In the genomic region with DNA sequence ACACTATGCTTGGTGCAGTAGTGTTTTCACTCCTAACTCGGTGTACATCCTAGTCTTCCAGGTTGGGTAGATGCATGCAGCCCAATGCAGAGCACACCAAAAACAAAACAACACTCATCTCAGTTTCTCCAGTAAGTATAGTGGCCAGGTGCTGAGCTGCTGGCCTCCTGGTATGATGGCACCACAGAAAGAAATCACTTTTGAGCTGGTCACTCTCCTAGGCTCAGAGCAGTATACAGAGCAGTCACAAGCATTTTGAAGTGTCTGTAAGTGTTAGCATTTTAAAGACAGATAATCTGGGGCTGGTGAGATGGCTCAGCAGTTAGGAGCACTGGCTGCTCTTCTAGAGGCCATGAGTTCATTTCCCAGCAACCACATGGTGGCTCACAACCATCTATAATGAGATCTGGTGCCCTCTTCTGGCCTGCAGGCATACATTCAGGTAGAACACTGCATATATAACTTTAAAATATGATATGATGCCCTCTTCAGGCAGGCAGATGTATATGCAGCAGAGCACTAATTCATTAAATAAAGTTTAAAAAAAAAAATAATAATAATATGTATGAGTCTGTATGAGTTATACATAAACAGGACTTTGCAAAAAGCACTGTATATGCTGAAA, we compare ENCODE assay signal across 10 mouse cellular contexts. TPM values are rescaled to one million over a fixed set of nuclear protein-coding genes. Genes with fewer than 3 reads are reported as not detected.
A peak's percentile ranks its signal among the peaks of the same experiment; 100 is the strongest.
DNase-seq lines count a peak whose midpoint lies in the region; ATAC-seq lines count a peak whose summit lies in the region.
"Had no signal": no experiment of that assay in that cellular context is flagged by ENCODE, and none has a peak within 500 bp of the region (broad histone marks: within the 10 kb centered on the region; RNA-seq: fewer than 3 reads in every experiment).

No protein-coding gene starts in this region.

- WGBS in kidney, embryonic 15.5 days: 97% methylated on average over 1 of the region's 1 CpGs

- H3K36me3 ChIP-seq in kidney, embryonic 15.5 days: peaks cover 33% of the 10 kb centered on the region

- no peaks in the 10 kb centered on the region for H3K9me3 ChIP-seq in kidney, embryonic 15.5 days (replicated peaks)
- H3K9me3 ChIP-seq: hindbrain, embryonic 13.5 days; neural tube, embryonic 13.5 days had no signal

- H3K27ac ChIP-seq in kidney, embryonic 15.5 days: no peak overlapping the region
- H3K27ac ChIP-seq: hindbrain, embryonic 13.5 days; neural tube, embryonic 13.5 days had no signal

- H3K4me1 ChIP-seq in kidney, embryonic 15.5 days: no peaks in the 10 kb centered on the region
- H3K4me1 ChIP-seq: hindbrain, embryonic 13.5 days; neural tube, embryonic 13.5 days had no signal

- no peak overlapping the region for H3K4me3 ChIP-seq in kidney, embryonic 15.5 days (replicated peaks)
- H3K4me3 ChIP-seq: hindbrain, embryonic 13.5 days; neural tube, embryonic 13.5 days had no signal

- DNase-seq in kidney, adult 9 months: peak; percentile 17
- DNase-seq in CD4-positive helper T cell, adult 2 months (ENCODE audit: low read depth, low spot score): peak; percentile 60
- DNase-seq in ZHBTc4 (ENCODE audit: low read depth, low spot score): peak; percentile 29
- no peak for DNase-seq in left cerebral cortex, adult 8-10 months (ENCODE audit: low spot score in 2 of 2)
- no peak for DNase-seq in kidney, adult 8-10 months
- no peak for DNase-seq in testis, postnatal 14 days (ENCODE audit: low spot score)

- H3K4me2 ChIP-seq in kidney, embryonic 15.5 days: no peak overlapping the region
- H3K4me2 ChIP-seq: hindbrain, embryonic 13.5 days; neural tube, embryonic 13.5 days had no signal

- no peaks in the 10 kb centered on the region for H3K27me3 ChIP-seq in kidney, embryonic 15.5 days
- H3K27me3 ChIP-seq: hindbrain, embryonic 13.5 days; neural tube, embryonic 13.5 days had no signal

- no peak for ATAC-seq in kidney, embryonic 15.5 days (replicated peaks; ENCODE audit: low FRiP score)
- ATAC-seq in megakaryocyte-erythroid progenitor cell, adult 5-6 weeks (replicated peaks; ENCODE audit: low FRiP score, low TSS enrichment, poor library complexity, severe bottlenecking): peak; percentile 82

- H3K9ac ChIP-seq in kidney, embryonic 15.5 days: no peak overlapping the region
- H3K9ac ChIP-seq: hindbrain, embryonic 13.5 days; neural tube, embryonic 13.5 days had no signal

RNA-seq across cellular contexts. Expression of gene Desi2, which starts 54.8 kb away (rescaled TPM):
- 23.2 and 25.1 TPM in 2 replicates for polyA plus RNA-seq in kidney, embryonic 15.5 days (2015; fragmentation: Nextera tagmentation; extraction: Ambion mirVana)
- 10.2 and 10.6 TPM in 2 replicates for total RNA-seq in megakaryocyte-erythroid progenitor cell, adult 5-6 weeks (2014; fragmentation: Nextera tagmentation)
- 15.5 and 19.8 TPM in 2 replicates for total RNA-seq in megakaryocyte-erythroid progenitor cell, adult 5-6 weeks (2017)
- 10 to 100 TPM; 16.0 to 17.5 (median 17.0) TPM for total RNA-seq in left cerebral cortex, adult 8-10 months (2022)

Comparison
In these comparisons a context has a peak if more than half of its experiments do, and no peak if none do; other contexts are left out.
1. DNase-seq: peak in kidney, adult 9 months (single experiment), CD4-positive helper T cell, adult 2 months (single experiment) and ZHBTc4 (single experiment); none in left cerebral cortex, adult 8-10 months (0 of 2), kidney, adult 8-10 months (0 of 2) and testis, postnatal 14 days (single experiment).